Mouse (Mus musculus): ENCODE measurements around the gene Gmppa. TPM values are rescaled to one million over a fixed set of nuclear protein-coding genes. Genes with fewer than 3 reads are reported as not detected.

Gmppa gene
- polyA plus RNA-seq, 1 experiment: 78.8 TPM

GRCm38 (mm10) chr1:75458025-75458788 lies 22.5 kb downstream of the Gmppa start:
- H3ac ChIP-seq (ENCODE audit: control insufficient read depth, insufficient read length, low read depth): peak overlapping the region; percentile 12
- no peak for TF ChIP-seq CEBPB (IDR thresholded peaks at IDR 0.05; ENCODE audit: low read depth)
- no peak for TF ChIP-seq MYOG (IDR thresholded peaks at IDR 0.05; ENCODE audit: control insufficient read depth, extremely low read depth, insufficient read length)
- TF ChIP-seq MYOD1 (IDR thresholded peaks at IDR 0.05; ENCODE audit: control insufficient read depth, insufficient read length, low read depth): no peak
- no peak for TF ChIP-seq MAX (IDR thresholded peaks at IDR 0.05)
- peak; percentile 20 for TF ChIP-seq USF1 (IDR thresholded peaks at IDR 0.05; ENCODE audit: low read depth)
- TF ChIP-seq FOSL1 (IDR thresholded peaks at IDR 0.05; ENCODE audit: insufficient read depth, low read length, poor library complexity, severe bottlenecking): no peak
- TF ChIP-seq CTCF (IDR thresholded peaks at IDR 0.05; ENCODE audit: control insufficient read depth, insufficient read depth, insufficient read length): no peak
- H3K36me3 ChIP-seq (ENCODE audit: control insufficient read depth, insufficient read depth): no peaks in the 10 kb centered on the region
- H3K27me3 ChIP-seq (ENCODE audit: control insufficient read depth, insufficient read depth, insufficient read length): no peaks in the 10 kb centered on the region
- H3K79me2 ChIP-seq (ENCODE audit: control insufficient read depth, insufficient read depth): no peaks in the 10 kb centered on the region
- no peaks in the 10 kb centered on the region for H3K79me3 ChIP-seq (ENCODE audit: low read depth)
- no peak overlapping the region for H3K4me3 ChIP-seq (ENCODE audit: insufficient read depth, poor library complexity, severe bottlenecking)

GRCm38 (mm10) chr1:75458789-75459684 lies 23.3 kb downstream of the Gmppa start:
- Histone ChIP-seq H3K27me3 (ENCODE audit: control insufficient read depth, insufficient read depth, insufficient read length) (no peaks in the 10 kb centered on the region), H3ac (ENCODE audit: control insufficient read depth, insufficient read length, low read depth) (peak overlapping the region; percentile 12), H3K79me3 (ENCODE audit: low read depth) (no peaks in the 10 kb centered on the region), H3K79me2 (ENCODE audit: control insufficient read depth, insufficient read depth) (no peaks in the 10 kb centered on the region), H3K36me3 (ENCODE audit: control insufficient read depth, insufficient read depth) (no peaks in the 10 kb centered on the region), H3K4me3 (ENCODE audit: insufficient read depth, poor library complexity, severe bottlenecking) (no peak overlapping the region)
- TF ChIP-seq MAX (IDR thresholded peaks at IDR 0.05): no peak
- TF ChIP-seq CEBPB (IDR thresholded peaks at IDR 0.05; ENCODE audit: low read depth): no peak
- TF ChIP-seq USF1 (IDR thresholded peaks at IDR 0.05; ENCODE audit: low read depth): no peak
- no peak for TF ChIP-seq MYOD1 (IDR thresholded peaks at IDR 0.05; ENCODE audit: control insufficient read depth, insufficient read length, low read depth)
- TF ChIP-seq CTCF (IDR thresholded peaks at IDR 0.05; ENCODE audit: control insufficient read depth, insufficient read depth, insufficient read length): no peak
- TF ChIP-seq FOSL1 (IDR thresholded peaks at IDR 0.05; ENCODE audit: insufficient read depth, low read length, poor library complexity, severe bottlenecking): no peak
- TF ChIP-seq MYOG (IDR thresholded peaks at IDR 0.05; ENCODE audit: control insufficient read depth, extremely low read depth, insufficient read length): no peak

- Histone ChIP-seq H3ac (ENCODE audit: control insufficient read depth, insufficient read length, low read depth) (no peak overlapping the region), H3K79me2 (ENCODE audit: control insufficient read depth, insufficient read depth) (no peaks in the 10 kb centered on the region), H3K36me3 (ENCODE audit: control insufficient read depth, insufficient read depth) (no peaks in the 10 kb centered on the region), H3K79me3 (ENCODE audit: low read depth) (no peaks in the 10 kb centered on the region), H3K27me3 (ENCODE audit: control insufficient read depth, insufficient read depth, insufficient read length) (no peaks in the 10 kb centered on the region), H3K4me3 (ENCODE audit: insufficient read depth, poor library complexity, severe bottlenecking) (no peak overlapping the region)
- TF ChIP-seq FOSL1 (IDR thresholded peaks at IDR 0.05; ENCODE audit: insufficient read depth, low read length, poor library complexity, severe bottlenecking) (no peak), CEBPB (IDR thresholded peaks at IDR 0.05; ENCODE audit: low read depth) (no peak), MYOG (IDR thresholded peaks at IDR 0.05; ENCODE audit: control insufficient read depth, extremely low read depth, insufficient read length) (no peak), CTCF (IDR thresholded peaks at IDR 0.05; ENCODE audit: control insufficient read depth, insufficient read depth, insufficient read length) (no peak), MYOD1 (IDR thresholded peaks at IDR 0.05; ENCODE audit: control insufficient read depth, insufficient read length, low read depth) (no peak), USF1 (IDR thresholded peaks at IDR 0.05; ENCODE audit: low read depth) (no peak), MAX (IDR thresholded peaks at IDR 0.05) (no peak)
These were observed 24.6 kb downstream of the Gmppa start for GRCm38 (mm10) chr1:75460297-75460696.

- Histone ChIP-seq H3K79me2 (ENCODE audit: control insufficient read depth, insufficient read depth) (no peaks in the 10 kb centered on the region), H3K79me3 (ENCODE audit: low read depth) (no peaks in the 10 kb centered on the region), H3K36me3 (ENCODE audit: control insufficient read depth, insufficient read depth) (no peaks in the 10 kb centered on the region), H3ac (ENCODE audit: control insufficient read depth, insufficient read length, low read depth) (no peak overlapping the region), H3K4me3 (ENCODE audit: insufficient read depth, poor library complexity, severe bottlenecking) (no peak overlapping the region), H3K27me3 (ENCODE audit: control insufficient read depth, insufficient read depth, insufficient read length) (no peaks in the 10 kb centered on the region)
- TF ChIP-seq FOSL1 (IDR thresholded peaks at IDR 0.05; ENCODE audit: insufficient read depth, low read length, poor library complexity, severe bottlenecking) (no peak), CTCF (IDR thresholded peaks at IDR 0.05; ENCODE audit: control insufficient read depth, insufficient read depth, insufficient read length) (no peak), MAX (IDR thresholded peaks at IDR 0.05) (no peak), MYOG (IDR thresholded peaks at IDR 0.05; ENCODE audit: control insufficient read depth, extremely low read depth, insufficient read length) (no peak), MYOD1 (IDR thresholded peaks at IDR 0.05; ENCODE audit: control insufficient read depth, insufficient read length, low read depth) (no peak)
These were observed 26.9 kb downstream of the Gmppa start for GRCm38 (mm10) chr1:75462636-75463035.

- Histone ChIP-seq H3K27me3 (ENCODE audit: control insufficient read depth, insufficient read depth, insufficient read length) (no peaks in the 10 kb centered on the region), H3K79me2 (ENCODE audit: control insufficient read depth, insufficient read depth) (no peaks in the 10 kb centered on the region), H3K36me3 (ENCODE audit: control insufficient read depth, insufficient read depth) (no peaks in the 10 kb centered on the region), H3K4me3 (ENCODE audit: insufficient read depth, poor library complexity, severe bottlenecking) (no peak overlapping the region), H3ac (ENCODE audit: control insufficient read depth, insufficient read length, low read depth) (no peak overlapping the region), H3K79me3 (ENCODE audit: low read depth) (no peaks in the 10 kb centered on the region)
- no peak for TF ChIP-seq MYOG (IDR thresholded peaks at IDR 0.05; ENCODE audit: control insufficient read depth, extremely low read depth, insufficient read length)
- TF ChIP-seq MAX (IDR thresholded peaks at IDR 0.05): no peak
- TF ChIP-seq CEBPB (IDR thresholded peaks at IDR 0.05; ENCODE audit: low read depth): no peak
- no peak for TF ChIP-seq FOSL1 (IDR thresholded peaks at IDR 0.05; ENCODE audit: insufficient read depth, low read length, poor library complexity, severe bottlenecking)
- no peak for TF ChIP-seq USF1 (IDR thresholded peaks at IDR 0.05; ENCODE audit: low read depth)
- no peak for TF ChIP-seq CTCF (IDR thresholded peaks at IDR 0.05; ENCODE audit: control insufficient read depth, insufficient read depth, insufficient read length)
- TF ChIP-seq MYOD1 (IDR thresholded peaks at IDR 0.05; ENCODE audit: control insufficient read depth, insufficient read length, low read depth): no peak
These were observed 28.0 kb downstream of the Gmppa start for GRCm38 (mm10) chr1:75463652-75464204.

Data from C2C12 (cell line).